Mouse (Mus musculus): ENCODE results near the gene Nanos1. TPM values are rescaled to one million over a fixed set of nuclear protein-coding genes. Genes with fewer than 3 reads are reported as not detected.

Gene Nanos1
- polyA plus RNA-seq (2012; ENCODE audit: insufficient read depth, low replicate concordance) = 0.69 and 0.83 TPM in 2 replicates

- H3K27me3 ChIP-seq (replicated peaks) = peaks cover 13% of the 10 kb centered on the region
- no peaks in the 10 kb centered on the region for H3K9me3 ChIP-seq
- H3K36me3 ChIP-seq (replicated peaks; ENCODE audit: low read length) = peaks cover 14% of the 10 kb centered on the region
- peaks cover 43% of the 10 kb centered on the region for H3K4me1 ChIP-seq
- TF ChIP-seq GATA1 (IDR thresholded peaks at IDR 0.05; ENCODE audit: borderline replicate concordance, low read length) (no peak), FLI1 (IDR thresholded peaks at IDR 0.05; ENCODE audit: low read length) (no peak)
- H3K4me3 ChIP-seq (replicated peaks) = peak within 1 kb of the TSS; percentile 95
These were observed at the start of gene Nanos1 for GRCm38 (mm10) chr19:60755438-60756191. Gene Nanos1, plus strand, starts transcription at chr19:60755987.

DNA sequence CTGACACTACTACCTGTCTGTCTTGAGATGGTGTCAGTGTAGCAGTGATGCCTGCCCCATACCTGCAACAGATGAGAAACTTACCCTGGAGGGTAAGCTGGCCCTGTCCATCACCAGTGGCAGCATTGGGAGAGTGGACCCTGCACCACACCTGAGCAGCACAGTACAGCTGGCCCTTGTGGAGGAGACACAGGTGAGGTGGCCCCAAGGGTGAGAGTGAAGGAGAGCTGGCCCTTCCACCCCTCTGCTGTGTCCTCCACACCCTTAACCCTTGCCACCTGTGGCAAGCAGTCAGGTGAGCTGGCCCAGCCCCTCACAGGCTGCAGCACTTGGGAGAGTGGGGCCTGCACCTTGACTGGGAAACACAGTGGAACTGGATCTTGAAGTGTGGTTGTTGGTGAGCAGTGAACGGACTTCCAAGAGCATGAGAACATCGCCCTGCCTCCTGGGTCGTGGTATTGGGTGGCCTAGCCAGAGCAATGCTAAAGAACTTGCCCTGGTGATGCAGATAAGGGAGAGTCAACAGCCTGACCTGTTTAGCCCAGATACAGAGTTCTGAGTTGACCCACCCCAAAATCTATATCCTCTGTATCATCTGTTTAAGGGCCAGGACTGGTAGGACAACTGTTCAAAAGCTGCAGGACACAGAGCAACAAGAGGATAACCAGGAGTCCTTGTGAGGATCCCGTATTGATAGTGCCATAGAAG lies 46.4 kb upstream of the Nanos1 start:
- no peaks in the 10 kb centered on the region; the same call in 1 of the 2 replicates for H3K4me1 ChIP-seq
- H3K36me3 ChIP-seq (replicated peaks; ENCODE audit: low read length) = no peaks in the 10 kb centered on the region
- H3K9me3 ChIP-seq = no peaks in the 10 kb centered on the region
- TF ChIP-seq FLI1 (IDR thresholded peaks at IDR 0.05; ENCODE audit: low read length) (no peak), GATA1 (IDR thresholded peaks at IDR 0.05; ENCODE audit: borderline replicate concordance, low read length) (no peak)
- H3K27me3 ChIP-seq (replicated peaks) = peaks cover 17% of the 10 kb centered on the region
- H3K4me3 ChIP-seq (replicated peaks) = no peak overlapping the region

DNA sequence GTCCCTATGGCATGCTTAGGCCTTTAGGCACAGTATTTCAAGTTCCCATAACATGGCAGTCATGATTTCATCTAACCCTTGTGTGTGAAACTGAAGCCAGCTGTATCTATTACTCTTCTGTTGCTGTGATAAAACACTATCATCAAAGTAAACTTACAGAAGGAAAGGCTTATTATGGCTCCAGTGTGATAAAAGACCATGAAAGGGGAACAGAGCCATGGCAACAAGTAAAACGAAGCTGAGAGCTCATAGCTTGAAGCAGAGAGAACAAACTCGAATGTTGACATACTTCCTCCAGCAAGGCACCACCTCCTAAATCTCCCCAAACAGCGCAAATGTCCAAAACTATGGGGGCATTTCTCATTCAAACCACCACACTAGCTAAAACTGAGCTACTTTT lies 45.6 kb upstream of the Nanos1 start:
- TF ChIP-seq GATA1 (IDR thresholded peaks at IDR 0.05; ENCODE audit: borderline replicate concordance, low read length) = no peak
- TF ChIP-seq FLI1 (IDR thresholded peaks at IDR 0.05; ENCODE audit: low read length) = no peak
- no peaks in the 10 kb centered on the region for H3K36me3 ChIP-seq (replicated peaks; ENCODE audit: low read length)
- peaks cover 17% of the 10 kb centered on the region for H3K27me3 ChIP-seq (replicated peaks)
- H3K4me3 ChIP-seq (replicated peaks) = no peak overlapping the region
- no peaks in the 10 kb centered on the region; the same call in 1 of the 2 replicates for H3K4me1 ChIP-seq
- no peaks in the 10 kb centered on the region for H3K9me3 ChIP-seq

DNA sequence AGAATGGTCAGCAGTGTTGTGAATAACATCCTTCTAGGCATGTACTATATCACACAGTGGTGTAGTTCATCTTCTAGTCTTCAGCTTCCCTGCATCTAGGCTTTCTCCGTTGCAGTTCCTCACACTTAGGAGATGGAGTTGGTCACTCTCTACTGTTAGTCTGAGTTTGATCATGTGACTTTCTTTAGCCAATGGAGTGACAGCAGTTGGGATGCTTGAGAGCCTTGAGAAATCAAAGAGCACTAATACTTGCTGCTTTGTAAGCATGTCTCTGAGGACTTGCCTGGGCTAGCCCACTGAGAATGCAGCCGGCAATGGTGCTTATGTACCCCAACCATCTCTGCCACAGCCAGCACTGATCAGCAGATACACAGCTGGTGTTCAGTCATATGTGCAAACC lies 43.2 kb upstream of the Nanos1 start:
- TF ChIP-seq GATA1 (IDR thresholded peaks at IDR 0.05; ENCODE audit: borderline replicate concordance, low read length) (no peak), FLI1 (IDR thresholded peaks at IDR 0.05; ENCODE audit: low read length) (no peak)
- no peaks in the 10 kb centered on the region for H3K9me3 ChIP-seq
- no peaks in the 10 kb centered on the region; the same call in 1 of the 2 replicates for H3K4me1 ChIP-seq
- H3K4me3 ChIP-seq (replicated peaks) = no peak overlapping the region
- H3K27me3 ChIP-seq (replicated peaks) = peaks cover 15% of the 10 kb centered on the region
- H3K36me3 ChIP-seq (replicated peaks; ENCODE audit: low read length) = no peaks in the 10 kb centered on the region

- TF ChIP-seq GATA1 (IDR thresholded peaks at IDR 0.05; ENCODE audit: borderline replicate concordance, low read length) (no peak), FLI1 (IDR thresholded peaks at IDR 0.05; ENCODE audit: low read length) (no peak)
- no peak overlapping the region for H3K4me3 ChIP-seq (replicated peaks)
- no peaks in the 10 kb centered on the region for H3K9me3 ChIP-seq
- no peaks in the 10 kb centered on the region; the same call in 1 of the 2 replicates for H3K4me1 ChIP-seq
- no peaks in the 10 kb centered on the region for H3K36me3 ChIP-seq (replicated peaks; ENCODE audit: low read length)
- H3K27me3 ChIP-seq (replicated peaks) = peaks cover 16% of the 10 kb centered on the region
These were observed 39.4 kb upstream of the Nanos1 start for GRCm38 (mm10) chr19:60716381-60716780.

DNA sequence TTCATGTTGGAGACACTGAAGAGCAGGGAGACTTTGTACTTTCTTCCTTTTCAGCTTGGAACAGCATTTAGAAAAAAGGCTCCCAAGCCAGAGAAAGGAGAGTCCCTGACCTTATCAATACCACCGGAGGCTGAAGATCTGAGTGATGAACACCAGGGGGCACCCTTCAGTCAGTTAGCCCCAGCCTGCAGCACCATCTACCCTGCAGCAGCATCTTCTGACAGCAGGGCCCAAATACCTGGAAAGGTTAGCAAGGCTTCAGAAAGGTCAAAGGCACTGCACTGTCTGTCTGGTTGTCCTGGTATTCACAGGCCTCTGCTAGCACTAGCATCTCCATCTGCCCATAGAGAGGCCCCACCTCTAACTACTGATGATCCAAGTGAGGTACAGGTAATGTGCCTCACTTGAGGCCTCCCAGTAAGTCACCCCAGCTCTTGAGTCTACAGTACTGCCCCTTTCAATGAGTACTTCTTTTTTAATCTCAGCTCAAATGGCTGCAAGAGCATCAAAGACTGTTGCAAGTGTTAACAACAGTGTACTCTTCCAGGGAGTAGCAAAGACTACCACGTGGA lies 25.4 kb upstream of the Nanos1 start:
- Histone ChIP-seq H3K27me3 (replicated peaks) (peaks cover 18% of the 10 kb centered on the region), H3K4me1 (peaks cover 10% of the 10 kb centered on the region), H3K4me3 (replicated peaks) (no peak overlapping the region), H3K9me3 (no peaks in the 10 kb centered on the region), H3K36me3 (replicated peaks; ENCODE audit: low read length) (no peaks in the 10 kb centered on the region)
- TF ChIP-seq FLI1 (IDR thresholded peaks at IDR 0.05; ENCODE audit: low read length) (no peak), GATA1 (IDR thresholded peaks at IDR 0.05; ENCODE audit: borderline replicate concordance, low read length) (no peak)

DNA sequence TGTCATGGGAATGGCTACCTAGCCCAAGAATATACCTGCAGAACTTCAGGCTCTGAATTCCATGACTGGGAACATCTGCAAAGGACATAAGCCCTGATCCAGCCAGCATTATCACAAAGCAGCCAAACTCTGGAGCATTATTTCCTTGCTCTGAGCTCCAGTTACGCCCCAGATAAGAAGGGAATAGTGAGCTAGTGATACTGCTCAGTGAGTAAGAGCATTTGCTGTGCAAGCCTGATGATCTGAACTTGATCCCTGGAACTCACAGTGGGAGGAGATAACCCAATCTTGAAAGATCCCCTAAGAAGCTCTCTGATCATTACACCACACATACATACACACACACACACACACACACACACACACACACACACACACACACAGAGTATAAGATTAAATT lies 24.5 kb upstream of the Nanos1 start:
- Histone ChIP-seq H3K27me3 (replicated peaks) (peaks cover 14% of the 10 kb centered on the region), H3K9me3 (no peaks in the 10 kb centered on the region), H3K4me3 (replicated peaks) (no peak overlapping the region), H3K36me3 (replicated peaks; ENCODE audit: low read length) (no peaks in the 10 kb centered on the region), H3K4me1 (peaks cover 10% of the 10 kb centered on the region)
- TF ChIP-seq FLI1 (IDR thresholded peaks at IDR 0.05; ENCODE audit: low read length) (no peak), GATA1 (IDR thresholded peaks at IDR 0.05; ENCODE audit: borderline replicate concordance, low read length) (no peak)

DNA sequence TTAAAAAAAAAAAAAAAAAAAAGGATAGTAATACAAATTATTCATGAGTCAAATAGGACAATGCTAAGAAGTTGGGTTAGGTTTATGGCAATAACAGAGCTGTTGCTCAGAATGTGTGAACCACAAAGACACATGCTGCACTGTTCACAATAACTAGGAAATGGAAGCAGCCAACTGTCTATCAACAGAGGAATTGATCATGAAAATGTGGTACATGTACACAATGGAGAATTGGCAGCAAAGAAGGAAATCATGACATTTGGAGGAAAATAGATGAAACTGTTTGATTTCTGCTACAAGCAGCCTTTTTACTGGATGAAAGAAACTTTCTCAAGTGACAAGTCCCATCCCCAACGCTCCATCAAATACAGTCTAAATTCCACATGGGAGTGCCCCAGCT lies 23.8 kb upstream of the Nanos1 start:
- no peaks in the 10 kb centered on the region for H3K36me3 ChIP-seq (replicated peaks; ENCODE audit: low read length)
- TF ChIP-seq GATA1 (IDR thresholded peaks at IDR 0.05; ENCODE audit: borderline replicate concordance, low read length) (no peak), FLI1 (IDR thresholded peaks at IDR 0.05; ENCODE audit: low read length) (no peak)
- H3K4me3 ChIP-seq (replicated peaks) = no peak overlapping the region
- H3K9me3 ChIP-seq = no peaks in the 10 kb centered on the region
- peaks cover 10% of the 10 kb centered on the region for H3K4me1 ChIP-seq
- peaks cover 13% of the 10 kb centered on the region for H3K27me3 ChIP-seq (replicated peaks)

GRCm38 (mm10) chr19:60740560-60740959 lies 15.2 kb upstream of the Nanos1 start:
- Histone ChIP-seq H3K36me3 (replicated peaks; ENCODE audit: low read length) (no peaks in the 10 kb centered on the region), H3K4me3 (replicated peaks) (no peak overlapping the region), H3K27me3 (replicated peaks) (peaks cover 10% of the 10 kb centered on the region), H3K4me1 (peaks cover 11% of the 10 kb centered on the region), H3K9me3 (peaks cover 2% of the 10 kb centered on the region; the same call in 1 of the 2 replicates)
- TF ChIP-seq FLI1 (IDR thresholded peaks at IDR 0.05; ENCODE audit: low read length) (no peak), GATA1 (IDR thresholded peaks at IDR 0.05; ENCODE audit: borderline replicate concordance, low read length) (no peak)
